Mouse (Mus musculus) bone marrow macrophage, adult 2 months (primary cell): ENCODE measurements around the gene Pcbp1. TPM values are rescaled to one million over a fixed set of nuclear protein-coding genes. Genes with fewer than 3 reads are reported as not detected.

ENCODE experiments used
- H3K27ac ChIP-seq: 2 replicates; pipeline ENCODE4 v1.5.1; 2012; ENCODE audit warnings: low read depth, low read length; ENCODE audit not compliant: insufficient read depth
- H3K4me1 ChIP-seq: 2 replicates; pipeline ENCODE4 v1.6.1; 2012; ENCODE audit warnings: low read length; ENCODE audit not compliant: control insufficient read depth, insufficient read depth
- H3K4me3 ChIP-seq: 2 replicates; pipeline ENCODE4 v1.5.1; 2012; ENCODE audit warnings: mild to moderate bottlenecking, low read length, moderate library complexity; ENCODE audit not compliant: insufficient read depth
- CTCF ChIP-seq: IDR thresholded peaks from 2 replicates; pipeline ENCODE4 v1.5.1; 2012; ENCODE audit warnings: low read depth, mild to moderate bottlenecking, low read length, moderate library complexity
- POLR2A ChIP-seq: IDR thresholded peaks from 2 replicates; pipeline ENCODE4 v1.6.1; 2012; ENCODE audit warnings: mild to moderate bottlenecking, low read depth, low read length, borderline replicate concordance
- polyA plus RNA-seq: library from polyadenylated mRNA; stranded (reverse); fragments of >200 nt; gene quantifications from 2 replicates; pipeline ENCODE4 v1.2.4, GENCODE M21; 2012; ENCODE audit not compliant: missing spikeins, insufficient read depth, insufficient read length

Pcbp1 gene
- polyA plus RNA-seq, 1 experiment = 185 TPM

- Histone ChIP-seq H3K4me1 (peaks cover 22% of the 10 kb centered on the region), H3K27ac (no peak overlapping the region), H3K4me3 (no peak overlapping the region)
- TF ChIP-seq CTCF (no peak), POLR2A (no peak)
These were observed 19.0 kb downstream of the Pcbp1 start for GRCm38 (mm10) chr6:86507116-86507515.

GRCm38 (mm10) chr6:86506309-86506708 is 19.8 kb downstream of the Pcbp1 start:
- Histone ChIP-seq H3K27ac (no peak overlapping the region), H3K4me1 (peaks cover 24% of the 10 kb centered on the region), H3K4me3 (no peak overlapping the region)
- TF ChIP-seq CTCF = no peak
- no peak for TF ChIP-seq POLR2A

GRCm38 (mm10) chr6:86505671-86506070 is 20.4 kb downstream of the Pcbp1 start:
- Histone ChIP-seq H3K4me1 (peaks cover 24% of the 10 kb centered on the region), H3K4me3 (no peak overlapping the region), H3K27ac (no peak overlapping the region)
- TF ChIP-seq POLR2A (no peak), CTCF (no peak)

- TF ChIP-seq CTCF (no peak), POLR2A (no peak)
- no peak overlapping the region for H3K4me3 ChIP-seq
- peaks cover 37% of the 10 kb centered on the region for H3K4me1 ChIP-seq
- no peak overlapping the region for H3K27ac ChIP-seq
These were observed 22.6 kb downstream of the Pcbp1 start for GRCm38 (mm10) chr6:86503513-86503912.

GRCm38 (mm10) chr6:86499571-86500109 is 26.5 kb downstream of the Pcbp1 start:
- Histone ChIP-seq H3K27ac (no peak overlapping the region), H3K4me3 (no peak overlapping the region), H3K4me1 (peaks cover 45% of the 10 kb centered on the region)
- no peak for TF ChIP-seq POLR2A
- no peak for TF ChIP-seq CTCF

- Histone ChIP-seq H3K4me1 (peaks cover 40% of the 10 kb centered on the region), H3K27ac (no peak overlapping the region), H3K4me3 (no peak overlapping the region)
- TF ChIP-seq POLR2A (no peak), CTCF (no peak)
These were observed 28.0 kb downstream of the Pcbp1 start for GRCm38 (mm10) chr6:86497942-86498732.

- H3K27ac ChIP-seq = no peak overlapping the region
- peaks cover 37% of the 10 kb centered on the region for H3K4me1 ChIP-seq
- TF ChIP-seq POLR2A (no peak), CTCF (no peak)
- no peak overlapping the region for H3K4me3 ChIP-seq
These were observed 28.9 kb downstream of the Pcbp1 start for GRCm38 (mm10) chr6:86497071-86497815.

GRCm38 (mm10) chr6:86496585-86496984 is 29.5 kb downstream of the Pcbp1 start:
- H3K4me1 ChIP-seq = peaks cover 35% of the 10 kb centered on the region
- H3K27ac ChIP-seq = no peak overlapping the region
- TF ChIP-seq POLR2A (no peak), CTCF (no peak)
- H3K4me3 ChIP-seq = no peak overlapping the region

GRCm38 (mm10) chr6:86496127-86496526 is 30.0 kb downstream of the Pcbp1 start:
- no peak overlapping the region for H3K4me3 ChIP-seq
- peaks cover 35% of the 10 kb centered on the region for H3K4me1 ChIP-seq
- TF ChIP-seq CTCF (no peak), POLR2A (no peak)
- no peak overlapping the region for H3K27ac ChIP-seq

- Histone ChIP-seq H3K4me1 (peaks cover 35% of the 10 kb centered on the region), H3K4me3 (no peak overlapping the region), H3K27ac (no peak overlapping the region)
- TF ChIP-seq CTCF (no peak), POLR2A (no peak)
These were observed 30.5 kb downstream of the Pcbp1 start for GRCm38 (mm10) chr6:86495661-86496060.
